Mouse (Mus musculus) brain, embryonic 14.5 days (tissue): ENCODE data around the gene March4.

ENCODE experiments used
- CTCF ChIP-seq: fragments of 200-500 bp; IDR thresholded peaks from 2 replicates; pipeline ENCODE4 v1.5.1; 2012; ENCODE audit warnings: inconsistent platforms, mild to moderate bottlenecking, moderate library complexity, borderline replicate concordance; ENCODE audit not compliant: insufficient read depth, insufficient read length; ENCODE audit errors: extremely low read depth
- POLR2A ChIP-seq: fragments of 200-500 bp; IDR thresholded peaks from 2 replicates; pipeline ENCODE4 v1.6.1; 2012; ENCODE audit warnings: mild to moderate bottlenecking, inconsistent platforms, borderline replicate concordance; ENCODE audit not compliant: poor library complexity, insufficient read depth, insufficient read length, severe bottlenecking; ENCODE audit errors: extremely low read depth

DNA sequence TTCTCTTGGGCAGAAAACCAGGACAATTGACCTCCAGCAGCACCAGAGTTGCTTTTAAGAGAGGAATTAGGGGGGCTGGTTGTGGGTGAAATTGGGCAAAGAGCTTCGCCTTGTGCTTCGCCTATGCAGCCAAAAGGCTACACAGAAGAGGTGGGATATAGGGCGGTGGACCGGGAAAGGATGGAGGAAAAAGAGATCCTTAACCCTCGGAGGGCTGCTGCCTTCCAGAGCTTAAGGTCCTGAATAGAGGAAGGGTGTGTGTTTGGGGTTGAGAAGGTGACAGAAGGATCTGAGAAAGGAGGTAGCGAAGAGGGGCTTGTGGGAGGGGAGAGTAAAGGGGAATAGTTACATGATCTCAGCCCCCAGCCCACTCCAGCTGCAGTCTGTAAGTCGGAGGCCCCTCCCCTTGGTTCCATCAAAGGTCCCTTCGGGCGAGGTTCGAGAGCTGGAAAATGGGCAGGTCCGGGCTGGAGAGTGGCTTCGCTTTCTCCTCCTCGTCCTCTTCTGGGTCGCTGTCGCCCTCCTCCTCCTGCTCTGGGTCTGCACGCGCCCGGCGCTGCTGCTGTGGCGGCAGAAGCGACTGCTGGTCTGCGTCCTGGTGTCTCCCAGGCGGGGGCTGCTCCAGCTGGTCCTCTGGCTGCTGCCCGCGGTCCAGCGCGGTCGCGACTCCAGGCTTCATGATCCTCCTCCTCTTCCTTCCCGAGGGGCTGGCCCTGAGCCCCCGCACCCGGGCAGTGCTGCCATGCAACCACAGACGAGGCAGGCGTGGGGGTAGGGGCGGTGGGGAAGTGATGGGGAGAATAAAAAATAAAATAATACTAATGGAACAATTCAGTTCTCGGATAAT lies 782 bp downstream of the March4 start:
- TF ChIP-seq CTCF = no peak
- 0 out of 2 replicates have a peak, but pooled peaks have one; percentile 10 for TF ChIP-seq POLR2A
